Mouse (Mus musculus) lung, embryonic 14.5 days (tissue): ENCODE measurements at regions not wholly inside any gene's neighbourhood (a gene's known extent, or its start where the extent isn't known, plus 50 kb on each side); places are given as distances from the start of the nearest gene placed in this dataset.

Experiments used
- ATAC-seq: fragments of 200-750 bp; cut with Nextera tagmentation; 2 replicates; pipeline ENCODE4 v1.8.0; 2017; ENCODE audit warnings: mild to moderate bottlenecking, moderate TSS enrichment, moderate library complexity; ENCODE audit not compliant: insufficient read depth
- DNase-seq: peaks from one replicate; pipeline ENCODE4 v3.0.0-alpha.2; 2015
- H3K27ac ChIP-seq: fragments of 300-500 bp; sonication (generic); 2 replicates; pipeline ENCODE4 v1.5.1; 2014; ENCODE audit warnings: low read depth, mild to moderate bottlenecking, moderate library complexity
- H3K27me3 ChIP-seq: fragments of 300-500 bp; sonication (generic); 2 replicates; pipeline ENCODE4 v1.6.1; 2014; ENCODE audit warnings: low read length, control low read depth; ENCODE audit not compliant: insufficient read depth
- H3K36me3 ChIP-seq: fragments of 300-500 bp; sonication (generic); 2 replicates; pipeline ENCODE4 v1.6.1; 2014; ENCODE audit warnings: control low read depth; ENCODE audit not compliant: insufficient read depth
- H3K4me1 ChIP-seq: fragments of 300-500 bp; sonication (generic); 2 replicates; pipeline ENCODE4 v1.6.1; 2014; ENCODE audit warnings: antibody characterized with exemption, control low read depth; ENCODE audit not compliant: insufficient read depth
- H3K4me2 ChIP-seq: fragments of 300-500 bp; sonication (generic); 2 replicates; pipeline ENCODE4 v1.6.1; 2014; ENCODE audit warnings: mild to moderate bottlenecking
- H3K4me3 ChIP-seq: fragments of 300-500 bp; sonication (generic); 2 replicates; pipeline ENCODE4 v1.5.1; 2014; ENCODE audit warnings: low read depth, low read length
- H3K9ac ChIP-seq: fragments of 300-500 bp; sonication (generic); 2 replicates; pipeline ENCODE4 v1.6.1; 2014
- H3K9me3 ChIP-seq: fragments of 300-500 bp; sonication (generic); 2 replicates; pipeline ENCODE4 v1.6.1; 2016; ENCODE audit warnings: low read depth, low read length, control low read depth
- CTCF ChIP-seq: IDR thresholded peaks from 2 replicates; pipeline ENCODE4 v1.5.1; 2016; ENCODE audit warnings: antibody characterized with exemption, low read depth
- WGBS: fragments of 180-500 bp; shearing (Covaris S2); extraction: QIAGEN DNeasy Blood & Tissue Kit; methylation state at CpG from one replicate; pipeline ENCODE4 v1.1.7; 2014; 5-methylcytosine and 5-hydroxymethylcytosine counted together

- H3K27ac ChIP-seq: no peak overlapping the region
- H3K9ac ChIP-seq: no peak overlapping the region
- no peaks in the 10 kb centered on the region for H3K27me3 ChIP-seq
- no peak for TF ChIP-seq CTCF
- no peaks in the 10 kb centered on the region for H3K9me3 ChIP-seq
- 9% methylated on average over 1 of the region's 1 CpGs for WGBS
- ATAC-seq: no peak
- H3K4me3 ChIP-seq: no peak overlapping the region
- peak; percentile 36 for DNase-seq
- H3K4me2 ChIP-seq: no peak overlapping the region
- no peaks in the 10 kb centered on the region for H3K36me3 ChIP-seq
- H3K4me1 ChIP-seq: 0 out of 2 replicates have a peak, but pooled peaks cover 4% of the 10 kb centered on the region
Measured at GRCm38 (mm10) chr15:54164350-54164749, 279.6 kb downstream of the Gm7489 start.

GRCm38 (mm10) chr15:54167842-54168361, 283.2 kb downstream of the Gm7489 start:
- TF ChIP-seq CTCF: no peak
- ATAC-seq (no peak), DNase-seq (no peak)
- Histone ChIP-seq H3K4me3 (no peak overlapping the region), H3K9me3 (no peaks in the 10 kb centered on the region), H3K27me3 (no peaks in the 10 kb centered on the region), H3K4me2 (no peak overlapping the region), H3K9ac (no peak overlapping the region), H3K36me3 (no peaks in the 10 kb centered on the region), H3K4me1 (0 out of 2 replicates have a peak, but pooled peaks cover 4% of the 10 kb centered on the region), H3K27ac (no peak overlapping the region)
- 85% methylated on average over 3 of the region's 3 CpGs for WGBS

- H3K27ac ChIP-seq: no peak overlapping the region
- H3K4me2 ChIP-seq: no peak overlapping the region
- H3K36me3 ChIP-seq: no peaks in the 10 kb centered on the region
- no peak for TF ChIP-seq CTCF
- H3K9ac ChIP-seq: no peak overlapping the region
- 70% methylated on average over 2 of the region's 2 CpGs for WGBS
- ATAC-seq (no peak), DNase-seq (no peak)
- H3K9me3 ChIP-seq: no peaks in the 10 kb centered on the region
- H3K4me1 ChIP-seq: no peaks in the 10 kb centered on the region
- H3K27me3 ChIP-seq: no peaks in the 10 kb centered on the region
- no peak overlapping the region for H3K4me3 ChIP-seq
Measured at GRCm38 (mm10) chr15:54177221-54177620, 292.5 kb downstream of the Gm7489 start.

GRCm38 (mm10) chr15:54177791-54178190, 293.1 kb downstream of the Gm7489 start:
- Histone ChIP-seq H3K27me3 (no peaks in the 10 kb centered on the region), H3K4me3 (no peak overlapping the region), H3K4me1 (no peaks in the 10 kb centered on the region), H3K27ac (no peak overlapping the region), H3K4me2 (no peak overlapping the region), H3K36me3 (no peaks in the 10 kb centered on the region), H3K9ac (no peak overlapping the region), H3K9me3 (no peaks in the 10 kb centered on the region)
- 91% methylated on average over 3 of the region's 3 CpGs for WGBS
- TF ChIP-seq CTCF: no peak
- DNase-seq (no peak), ATAC-seq (no peak)
